Mouse (Mus musculus) heart, postnatal 0 days (tissue): Measurements from ENCODE around the gene Mctp1.

Experiments used
- CTCF ChIP-seq: IDR thresholded peaks from 2 replicates; pipeline ENCODE4 v1.5.1; 2016; ENCODE audit warnings: antibody characterized with exemption, control low read depth, low read depth
- EP300 ChIP-seq: IDR thresholded peaks from 2 replicates; pipeline ENCODE4 v1.6.1; 2016; ENCODE audit warnings: antibody characterized with exemption, low read depth

DNA sequence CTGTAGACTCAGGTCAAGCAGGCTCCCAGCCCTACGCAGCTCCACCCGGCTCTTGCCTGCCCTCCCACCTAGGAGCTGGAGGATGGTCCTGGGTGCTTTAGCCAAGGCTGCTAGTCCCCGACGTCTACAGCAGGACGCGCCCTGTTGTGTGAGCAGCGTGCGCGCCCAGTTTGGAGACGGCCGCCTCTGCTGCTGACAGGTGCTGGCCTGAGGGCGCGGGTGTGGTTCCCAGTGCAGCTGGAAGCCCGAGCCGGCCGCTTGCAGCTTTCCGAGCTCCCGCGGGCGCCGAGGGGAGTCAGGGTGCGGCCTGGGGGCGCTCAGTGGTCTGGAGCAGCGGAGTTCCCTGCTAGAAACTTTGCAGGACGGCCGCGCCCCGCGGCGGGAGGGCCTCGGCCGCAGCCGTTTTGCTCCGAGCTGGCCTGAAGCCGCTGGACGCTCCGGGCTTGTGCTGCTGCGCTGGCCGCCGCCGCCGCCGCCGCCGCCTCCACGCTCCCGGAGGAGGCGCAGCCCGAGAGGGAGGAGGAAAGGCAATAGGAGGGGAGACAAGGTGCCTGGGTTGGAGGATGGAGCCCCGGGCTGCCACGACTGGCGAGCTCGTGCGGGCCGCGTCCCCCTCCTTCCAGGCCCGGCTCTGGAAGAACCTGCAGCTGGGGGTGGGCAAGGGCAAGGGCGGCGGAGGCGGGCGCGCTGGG is at the start of gene Mctp1:
- TF ChIP-seq CTCF (no peak), EP300 (no peak)
